Mouse (Mus musculus) forebrain, embryonic 11.5 days (tissue): ENCODE results near the gene Trir. TPM values are rescaled to one million over a fixed set of nuclear protein-coding genes. Genes with fewer than 3 reads are reported as not detected.

ENCODE experiments used
- ATAC-seq: fragments of 200-750 bp; cut with Nextera tagmentation; replicated peaks from 2 replicates; pipeline ENCODE4 v1.8.0; 2017; ENCODE audit warnings: moderate TSS enrichment; ENCODE audit not compliant: low FRiP score
- DNase-seq: peaks from one replicate; pipeline ENCODE4 v3.0.0-alpha.2; 2017; ENCODE audit warnings: low spot score
- H3K27ac ChIP-seq: fragments of 300-500 bp; sonication (generic); 2 replicates; pipeline ENCODE4 v1.5.1; 2014; ENCODE audit warnings: low read depth, low read length
- H3K27me3 ChIP-seq: fragments of 300-500 bp; sonication (generic); 2 replicates; pipeline ENCODE4 v1.6.1; 2014; ENCODE audit warnings: mild to moderate bottlenecking, low read length, mixed read lengths; ENCODE audit not compliant: control insufficient read depth, insufficient read depth
- H3K36me3 ChIP-seq: fragments of 300-500 bp; sonication (generic); 2 replicates; pipeline ENCODE4 v1.6.1; 2014; ENCODE audit warnings: mild to moderate bottlenecking, low read length, moderate library complexity, mixed read lengths; ENCODE audit not compliant: control insufficient read depth, insufficient read depth
- H3K4me1 ChIP-seq: fragments of 300-500 bp; sonication (generic); replicated peaks from 2 replicates; pipeline ENCODE4 v1.6.1; 2014; ENCODE audit warnings: low read length, mixed read lengths; ENCODE audit not compliant: control insufficient read depth, insufficient read depth
- H3K4me2 ChIP-seq: fragments of 300-500 bp; sonication (generic); 2 replicates; pipeline ENCODE4 v1.6.1; 2014; ENCODE audit warnings: low read depth, mild to moderate bottlenecking, low read length, moderate library complexity, mixed read lengths; ENCODE audit not compliant: severe bottlenecking
- H3K4me3 ChIP-seq: fragments of 300-500 bp; sonication (generic); 2 replicates; pipeline ENCODE4 v1.5.1; 2014; ENCODE audit warnings: low read depth, low read length
- H3K9ac ChIP-seq: fragments of 300-500 bp; sonication (generic); 2 replicates; pipeline ENCODE4 v1.6.1; 2014; ENCODE audit warnings: low read length
- H3K9me3 ChIP-seq: fragments of 300-500 bp; sonication (generic); 2 replicates; pipeline ENCODE4 v1.6.1; 2016; ENCODE audit warnings: low read length, mixed read lengths; ENCODE audit not compliant: control insufficient read depth
- WGBS: fragments of 180-500 bp; shearing (Covaris S2); extraction: QIAGEN DNeasy Blood & Tissue Kit; methylation state at CpG from one replicate; pipeline ENCODE4 v1.1.7; 2014; 5-methylcytosine and 5-hydroxymethylcytosine counted together
- polyA plus RNA-seq: library from polyadenylated mRNA; unstranded; fragments of >200 nt; fragmentation: Nextera tagmentation; extraction: Ambion mirVana; gene quantifications from 2 replicates; pipeline ENCODE4 v1.2.1, GENCODE M21; 2014

Gene Trir
- polyA plus RNA-seq, 1 experiment from 2014 or later, result 172 TPM

DNA sequence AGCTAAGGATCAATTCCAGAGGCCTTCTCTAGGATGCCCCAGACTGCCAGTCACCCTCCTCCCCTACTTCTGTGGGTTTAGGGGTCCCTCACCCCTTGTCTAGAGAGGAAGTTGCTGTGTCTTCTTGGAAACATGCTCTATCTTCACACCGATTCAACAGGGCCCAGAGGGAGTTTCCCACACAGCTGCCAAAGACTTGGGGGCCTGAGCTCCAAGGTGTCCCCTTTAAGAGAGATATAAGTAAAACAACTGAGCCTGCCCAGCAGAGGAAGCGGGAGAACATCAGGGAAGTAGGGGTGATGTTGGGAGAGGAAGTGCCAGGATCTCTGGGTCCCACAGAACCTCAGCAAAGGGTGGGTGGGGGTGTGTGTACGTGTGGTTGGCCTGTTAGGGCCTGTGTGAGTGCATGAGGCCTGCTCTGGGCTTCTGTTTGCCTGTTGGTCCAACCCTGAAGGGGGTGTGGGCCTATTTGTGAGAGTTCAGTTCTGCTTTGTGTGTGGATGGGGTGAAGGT lies 44.1 kb upstream of the Trir start:
- Histone ChIP-seq H3K27me3 (peaks cover 38% of the 10 kb centered on the region), H3K9me3 (no peaks in the 10 kb centered on the region), H3K4me3 (no peak overlapping the region), H3K4me2 (no peak overlapping the region), H3K27ac (no peak overlapping the region), H3K9ac (no peak overlapping the region), H3K36me3 (no peaks in the 10 kb centered on the region), H3K4me1 (peaks cover 40% of the 10 kb centered on the region)
- WGBS, result 71% methylated on average over 3 of the region's 3 CpGs
- DNase-seq, result no peak
- ATAC-seq, result no peak

DNA sequence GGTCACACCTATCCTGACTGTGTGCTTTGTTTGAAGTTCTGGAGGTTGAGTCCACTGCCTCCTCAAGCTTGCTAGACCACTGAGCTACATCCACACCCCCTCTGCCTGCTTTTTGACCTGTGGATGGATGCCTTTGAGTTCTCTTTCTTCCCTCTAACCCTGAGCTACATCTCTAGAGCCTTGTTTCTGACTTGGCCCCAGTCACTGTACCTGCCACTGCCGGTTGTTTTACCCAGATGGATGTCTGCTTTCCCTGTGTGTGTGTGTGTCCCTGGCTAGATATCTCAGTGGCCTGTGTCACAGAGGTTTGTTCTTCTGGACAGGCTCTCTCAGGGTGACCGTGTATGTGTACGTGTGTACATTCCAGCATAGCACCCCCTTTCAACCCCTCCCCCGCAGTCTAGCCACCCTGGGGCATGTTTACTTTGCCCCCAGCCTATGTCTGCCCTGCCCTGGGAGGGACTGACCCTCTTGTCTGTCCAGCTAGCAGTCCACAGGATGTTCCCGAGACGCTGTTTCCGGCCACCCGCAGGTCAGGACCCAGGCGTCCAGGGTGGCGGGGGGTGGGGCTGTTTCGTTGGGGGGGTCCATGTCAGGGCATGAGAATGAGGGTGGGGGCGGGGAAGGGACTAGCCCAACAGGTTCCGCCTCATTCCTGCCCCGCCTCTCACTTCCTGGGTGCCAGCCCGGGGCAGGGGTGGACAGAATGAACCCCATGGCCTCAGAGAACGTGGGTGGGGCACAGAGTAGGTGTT lies 42.2 kb upstream of the Trir start:
- 8% methylated on average over 16 of the region's 16 CpGs for WGBS

DNA sequence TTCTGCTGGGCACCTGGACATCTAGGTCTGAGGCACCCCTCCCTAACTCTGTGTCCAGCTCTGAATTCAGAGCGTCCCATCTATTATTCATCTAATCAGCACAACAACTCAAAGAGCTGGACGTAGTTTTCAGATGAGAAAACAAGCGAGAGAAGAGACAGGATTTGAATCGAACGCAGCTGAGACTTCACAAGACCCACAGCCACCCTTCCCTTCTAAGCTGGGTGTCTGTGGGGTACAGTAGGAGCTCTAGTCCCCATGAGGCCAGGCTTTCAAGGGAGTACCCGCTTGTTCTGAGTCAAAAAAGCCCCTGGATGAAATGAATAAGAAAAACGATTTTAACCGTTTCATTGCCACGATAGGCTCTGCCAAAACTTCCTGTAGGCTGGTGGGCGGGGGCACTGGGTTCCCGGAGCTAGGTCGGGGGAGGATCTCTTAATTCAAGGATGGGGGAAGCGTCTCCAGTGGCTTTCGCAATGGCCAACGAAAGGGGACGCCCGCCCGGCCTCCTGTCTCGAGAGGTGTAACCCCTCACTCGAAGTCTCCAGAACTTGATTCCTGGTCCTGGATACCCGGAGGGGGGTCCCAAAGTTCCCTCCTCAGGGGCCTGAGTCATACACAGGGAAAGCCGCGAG lies 41.5 kb upstream of the Trir start:
- no peaks in the 10 kb centered on the region for H3K9me3 ChIP-seq
- peak overlapping the region; percentile 99 for H3K4me2 ChIP-seq
- H3K36me3 ChIP-seq, result no peaks in the 10 kb centered on the region
- 1% methylated on average over 23 of the region's 23 CpGs for WGBS
- H3K27me3 ChIP-seq, result peaks cover 18% of the 10 kb centered on the region; the same call in 1 of the 2 replicates
- H3K4me3 ChIP-seq, result peak overlapping the region; percentile 44
- peaks cover 26% of the 10 kb centered on the region for H3K4me1 ChIP-seq
- ATAC-seq, result no peak
- H3K9ac ChIP-seq, result peak overlapping the region; percentile 57
- peak overlapping the region; percentile 25; the same call in 1 of the 2 replicates for H3K27ac ChIP-seq
- no peak for DNase-seq

More for the DNA sequence above, 42.2 kb upstream of the Trir start:
- H3K4me1 ChIP-seq, result peaks cover 28% of the 10 kb centered on the region
- no peak overlapping the region for H3K27ac ChIP-seq
- H3K36me3 ChIP-seq, result no peaks in the 10 kb centered on the region
- peak overlapping the region; percentile 99; the same call in 1 of the 2 replicates for H3K4me2 ChIP-seq
- H3K4me3 ChIP-seq, result no peak overlapping the region
- DNase-seq (no peak), ATAC-seq (no peak)
- 0 out of 2 replicates have a peak overlapping the region, but pooled peaks have one; percentile 9 for H3K9ac ChIP-seq
- H3K9me3 ChIP-seq, result no peaks in the 10 kb centered on the region
- peaks cover 22% of the 10 kb centered on the region for H3K27me3 ChIP-seq

DNA sequence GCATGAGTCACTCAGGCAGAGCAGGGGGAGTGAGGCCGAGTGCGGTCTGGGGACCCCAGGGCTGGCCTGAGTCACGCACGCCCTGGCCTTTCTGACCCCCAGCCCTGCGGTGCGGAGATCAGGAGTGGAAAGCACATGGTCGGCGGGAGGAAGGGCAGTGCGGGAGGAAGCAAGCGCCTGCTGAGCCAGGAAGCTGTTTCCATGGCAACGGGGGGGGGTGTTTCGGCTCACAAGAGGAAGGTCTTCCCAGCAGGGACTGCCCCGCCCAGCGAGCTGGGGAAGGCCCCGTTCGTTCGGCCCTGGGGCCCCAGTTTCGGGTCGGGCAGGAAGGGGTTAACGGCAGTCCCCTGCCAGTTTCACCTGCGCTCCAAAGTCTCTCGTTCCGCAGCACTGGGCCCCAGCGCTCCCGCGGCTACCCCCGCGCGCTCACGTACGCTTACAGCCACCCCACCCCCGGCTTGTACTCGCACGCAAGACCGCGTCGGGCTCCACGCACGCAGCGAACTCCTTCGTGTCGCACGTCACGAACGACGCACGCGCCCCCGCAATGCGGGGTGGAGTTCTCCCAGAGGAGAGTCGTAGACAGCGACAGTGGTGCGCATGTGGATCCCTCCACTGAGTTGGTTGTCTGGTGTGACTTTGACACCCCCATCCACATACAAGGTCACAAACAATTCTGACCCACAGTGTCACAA lies 40.8 kb upstream of the Trir start:
- WGBS, result under 1% methylated on average over 51 of the region's 53 CpGs
- peak overlapping the region; percentile 44 for H3K4me3 ChIP-seq
- H3K9me3 ChIP-seq, result no peaks in the 10 kb centered on the region
- DNase-seq (peak; percentile 89), ATAC-seq (peak; percentile 26)
- no peak overlapping the region for H3K27ac ChIP-seq
- peaks cover 12% of the 10 kb centered on the region; the same call in 1 of the 2 replicates for H3K27me3 ChIP-seq
- peaks cover 22% of the 10 kb centered on the region for H3K4me1 ChIP-seq
- peak overlapping the region; percentile 57 for H3K9ac ChIP-seq
- peak overlapping the region; percentile 99 for H3K4me2 ChIP-seq
- no peaks in the 10 kb centered on the region for H3K36me3 ChIP-seq

DNA sequence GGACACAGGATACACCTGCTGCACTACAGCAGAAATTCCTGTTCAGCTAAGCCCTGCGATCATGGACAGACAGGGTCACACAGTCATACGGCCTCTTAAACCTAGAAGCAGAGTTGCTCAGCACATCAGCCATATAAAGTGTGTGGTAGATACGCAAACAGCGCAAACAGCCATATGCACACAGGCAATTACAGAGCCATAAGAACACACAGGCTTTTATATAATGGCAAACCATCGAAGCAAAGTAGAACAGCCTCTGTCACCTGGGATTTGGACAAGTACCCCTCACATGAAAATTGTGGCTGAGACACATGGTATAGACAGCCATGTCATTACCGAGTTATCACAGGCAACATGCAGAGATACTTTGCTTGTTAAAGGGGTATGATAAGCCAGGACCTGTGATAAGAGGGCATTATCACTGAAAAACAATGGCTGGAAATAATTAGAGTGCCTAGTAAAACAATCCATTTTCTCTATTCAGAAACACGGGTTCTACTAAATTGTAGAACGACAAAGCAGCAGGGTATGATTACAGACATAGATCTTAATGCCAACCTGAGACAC lies 40.2 kb upstream of the Trir start:
- no peaks in the 10 kb centered on the region for H3K9me3 ChIP-seq
- H3K4me1 ChIP-seq, result peaks cover 22% of the 10 kb centered on the region
- ATAC-seq (no peak), DNase-seq (no peak)
- 41% methylated on average over 8 of the region's 8 CpGs for WGBS
- peak overlapping the region; percentile 44 for H3K4me3 ChIP-seq
- peaks cover 7% of the 10 kb centered on the region; the same call in 1 of the 2 replicates for H3K27me3 ChIP-seq
- peak overlapping the region; percentile 99; the same call in 1 of the 2 replicates for H3K4me2 ChIP-seq
- H3K27ac ChIP-seq, result no peak overlapping the region
- peak overlapping the region; percentile 57 for H3K9ac ChIP-seq
- H3K36me3 ChIP-seq, result no peaks in the 10 kb centered on the region

DNA sequence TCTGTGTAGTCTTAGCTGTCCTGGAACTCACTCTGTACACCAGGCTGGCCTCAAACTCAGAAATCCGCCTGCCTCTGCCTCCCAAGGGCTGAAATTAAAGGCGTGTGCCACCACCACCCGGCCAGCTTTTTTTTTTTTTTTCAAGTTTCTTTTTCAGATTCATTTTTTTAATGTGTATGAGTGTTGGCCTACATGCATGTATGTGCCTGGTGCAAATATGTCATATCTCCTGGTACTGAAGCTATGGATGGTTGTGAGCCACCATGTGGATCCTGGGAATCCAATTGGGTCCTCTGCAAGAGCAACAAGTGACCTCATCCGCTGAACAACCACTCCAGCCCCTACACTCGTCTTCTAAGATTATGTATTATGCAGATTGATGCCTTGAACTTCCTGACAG lies 39.2 kb upstream of the Trir start:
- Histone ChIP-seq H3K9ac (no peak overlapping the region), H3K4me2 (no peak overlapping the region), H3K27me3 (peaks cover 7% of the 10 kb centered on the region; the same call in 1 of the 2 replicates), H3K4me1 (peaks cover 22% of the 10 kb centered on the region), H3K9me3 (no peaks in the 10 kb centered on the region), H3K36me3 (no peaks in the 10 kb centered on the region), H3K27ac (no peak overlapping the region), H3K4me3 (no peak overlapping the region)
- ATAC-seq (no peak), DNase-seq (no peak)
- WGBS, result 78% methylated on average over 5 of the region's 5 CpGs

DNA sequence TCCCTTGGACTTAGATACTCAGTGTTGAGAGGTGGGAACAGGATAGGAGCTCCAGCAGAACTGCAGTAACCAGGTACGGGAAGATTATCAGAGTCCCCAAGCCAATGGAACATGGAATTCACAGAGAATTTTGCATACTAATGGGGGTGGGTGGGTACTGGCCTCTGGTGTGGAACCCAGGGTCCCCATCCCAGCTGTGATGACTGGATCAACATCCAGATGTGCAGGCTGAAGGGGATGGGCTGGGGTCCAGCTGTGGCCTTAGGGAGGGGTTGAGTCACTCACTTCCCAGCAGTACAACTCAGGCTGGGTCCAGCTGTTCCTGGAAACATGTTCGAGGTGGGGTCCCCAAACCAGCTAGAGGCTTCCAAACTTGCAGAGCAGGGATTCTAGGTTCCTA lies 38.7 kb upstream of the Trir start:
- Histone ChIP-seq H3K9ac (no peak overlapping the region), H3K4me2 (no peak overlapping the region), H3K4me1 (peaks cover 22% of the 10 kb centered on the region), H3K9me3 (no peaks in the 10 kb centered on the region), H3K27me3 (peaks cover 7% of the 10 kb centered on the region; the same call in 1 of the 2 replicates), H3K4me3 (no peak overlapping the region), H3K36me3 (no peaks in the 10 kb centered on the region), H3K27ac (no peak overlapping the region)
- DNase-seq (no peak), ATAC-seq (no peak)
- 66% methylated on average over 2 of the region's 2 CpGs for WGBS

DNA sequence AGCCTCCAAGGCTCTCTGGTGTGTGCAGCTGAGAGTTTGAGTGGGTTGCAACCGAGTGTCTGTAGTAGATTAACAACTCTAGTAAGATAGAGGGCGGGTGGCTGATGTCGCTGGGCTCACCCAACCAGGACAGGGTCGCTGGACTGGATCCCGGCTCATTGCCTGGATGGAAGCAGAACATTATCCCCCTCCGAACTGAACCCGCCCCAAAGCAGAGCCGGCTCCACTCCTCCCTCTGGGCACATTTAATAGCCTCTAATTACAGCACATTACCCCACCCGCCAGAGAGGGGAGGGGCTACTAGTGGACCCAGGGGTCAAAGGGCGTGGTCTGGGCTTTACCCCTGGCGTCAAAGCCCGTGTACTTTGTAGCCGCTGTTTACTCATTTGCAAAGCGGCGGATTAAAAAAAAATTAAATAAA lies 37.3 kb upstream of the Trir start:
- Histone ChIP-seq H3K36me3 (no peaks in the 10 kb centered on the region), H3K4me3 (no peak overlapping the region), H3K27me3 (peaks cover 7% of the 10 kb centered on the region; the same call in 1 of the 2 replicates), H3K4me2 (peak overlapping the region; percentile 33; the same call in 1 of the 2 replicates), H3K9ac (no peak overlapping the region; the same call in 1 of the 2 replicates), H3K27ac (no peak overlapping the region), H3K4me1 (peaks cover 22% of the 10 kb centered on the region), H3K9me3 (no peaks in the 10 kb centered on the region)
- DNase-seq (no peak), ATAC-seq (no peak)
- WGBS, result 17% methylated on average over 15 of the region's 15 CpGs
